Mouse (Mus musculus) thymus, adult 18-20 months (tissue): ENCODE measurements around the gene Rasa2.
"Not testable (repeated sequence)": the region's sequence is repeated elsewhere in the genome, so short reads cannot be mapped to it uniquely, and the experiment has no call there.

Experiments used
- DNase-seq, 2 experiments: peaks; one replicate each; pipeline ENCODE4 v3.0.0; 2022; ENCODE audit warnings: mixed read lengths in 2 of 2

Gene Rasa2

GRCm38 (mm10) chr9:96577674-96578073 lies 53.7 kb downstream of the Rasa2 start:
- DNase-seq = no peak

GRCm38 (mm10) chr9:96573252-96573651 lies 58.2 kb downstream of the Rasa2 start:
- DNase-seq = no peak

GRCm38 (mm10) chr9:96572754-96573153 lies 58.7 kb downstream of the Rasa2 start:
- no peak for DNase-seq

GRCm38 (mm10) chr9:96566470-96566996 lies 64.9 kb downstream of the Rasa2 start:
- no peak for DNase-seq

GRCm38 (mm10) chr9:96563501-96563900 lies 67.9 kb downstream of the Rasa2 start:
- no peak for DNase-seq

- no peak for DNase-seq
Measured at GRCm38 (mm10) chr9:96559148-96559547, 72.3 kb downstream of the Rasa2 start.

- DNase-seq = no peak
Measured at GRCm38 (mm10) chr9:96558594-96558993, 72.8 kb downstream of the Rasa2 start.

GRCm38 (mm10) chr9:96554095-96554494 lies 77.3 kb downstream of the Rasa2 start:
- DNase-seq = no peak

GRCm38 (mm10) chr9:96545410-96545809 lies 86.0 kb downstream of the Rasa2 start:
- DNase-seq = no peak

GRCm38 (mm10) chr9:96543643-96544640 lies 87.5 kb downstream of the Rasa2 start:
- no peak for DNase-seq

- DNase-seq = no peak
Measured at GRCm38 (mm10) chr9:96538916-96539315, 92.5 kb downstream of the Rasa2 start.

- no peak for DNase-seq
Measured at GRCm38 (mm10) chr9:96537615-96537919, 93.8 kb downstream of the Rasa2 start.

GRCm38 (mm10) chr9:96536895-96537614 lies 94.4 kb downstream of the Rasa2 start:
- no peak for DNase-seq

- DNase-seq = not testable (repeated sequence)
Measured at GRCm38 (mm10) chr9:96536093-96536492, 95.3 kb downstream of the Rasa2 start.

GRCm38 (mm10) chr9:96535431-96535830 lies 96.0 kb downstream of the Rasa2 start:
- no peak for DNase-seq

- DNase-seq = no peak
Measured at GRCm38 (mm10) chr9:96534256-96534655, 97.2 kb downstream of the Rasa2 start.

GRCm38 (mm10) chr9:96533476-96533875 lies 97.9 kb downstream of the Rasa2 start:
- no peak for DNase-seq

- DNase-seq = no peak
Measured at GRCm38 (mm10) chr9:96532531-96532930, 98.9 kb downstream of the Rasa2 start.

GRCm38 (mm10) chr9:96530674-96531081 lies 100.7 kb downstream of the Rasa2 start:
- DNase-seq = no peak

GRCm38 (mm10) chr9:96529961-96530673 lies 101.3 kb downstream of the Rasa2 start:
- no peak for DNase-seq

- DNase-seq = no peak
Measured at GRCm38 (mm10) chr9:96526011-96526410, 105.4 kb downstream of the Rasa2 start.

- DNase-seq = no peak
Measured at GRCm38 (mm10) chr9:96524972-96525506, 106.4 kb downstream of the Rasa2 start, which contains the start of gene Gm28729. Gene Gm28729 (minus strand): TSS chr9:96525264.

- no peak for DNase-seq
Measured at GRCm38 (mm10) chr9:96523148-96523547, 108.3 kb downstream of the Rasa2 start.
